Mouse (Mus musculus) cerebellum, adult (tissue): ENCODE data around the gene Mical1.

Source experiments
- ATAC-seq: cut with Nextera tagmentation; 2 replicates; pipeline ENCODE4 v1.9.2; 2017; ENCODE audit warnings: mild to moderate bottlenecking, moderate library complexity, mixed read lengths; ENCODE audit not compliant: insufficient number of reproducible peaks, low FRiP score, low TSS enrichment

Mical1 gene

GRCm38 (mm10) chr10:41476171-41477017 is at the start of gene Mical1:
Mical1 (plus strand) TSS chr10:41476314.
- ATAC-seq, result peak; percentile 28; the same call in 1 of the 2 replicates

GRCm38 (mm10) chr10:41426368-41426767 is 49.7 kb upstream of the Mical1 start:
- ATAC-seq, result no peak

GRCm38 (mm10) chr10:41434624-41435023 is 41.5 kb upstream of the Mical1 start:
- ATAC-seq, result no peak

GRCm38 (mm10) chr10:41435141-41435540 is 41.0 kb upstream of the Mical1 start:
- ATAC-seq, result no peak

- ATAC-seq, result no peak
Observed at GRCm38 (mm10) chr10:41448216-41448615, 27.9 kb upstream of the Mical1 start.

- peak; percentile 69 for ATAC-seq
Observed at GRCm38 (mm10) chr10:41449684-41450083, 26.4 kb upstream of the Mical1 start.

- ATAC-seq, result peak; percentile 94
Observed at GRCm38 (mm10) chr10:41450137-41450670, 25.9 kb upstream of the Mical1 start, which contains the start of gene Zbtb24. Zbtb24 (plus strand) TSS chr10:41450383.

GRCm38 (mm10) chr10:41450780-41451522 is 25.2 kb upstream of the Mical1 start:
- no peak for ATAC-seq

GRCm38 (mm10) chr10:41451656-41452055 is 24.5 kb upstream of the Mical1 start:
- no peak for ATAC-seq

- no peak for ATAC-seq
Observed at GRCm38 (mm10) chr10:41452791-41453190, 23.3 kb upstream of the Mical1 start.

GRCm38 (mm10) chr10:41459990-41460389 is 16.1 kb upstream of the Mical1 start:
- peak; percentile 61; the same call in 1 of the 2 replicates for ATAC-seq

GRCm38 (mm10) chr10:41460501-41460900 is 15.6 kb upstream of the Mical1 start:
- no peak for ATAC-seq

- no peak for ATAC-seq
Observed at GRCm38 (mm10) chr10:41461057-41461722, 14.9 kb upstream of the Mical1 start.

GRCm38 (mm10) chr10:41464401-41464955 is 11.6 kb upstream of the Mical1 start:
- ATAC-seq, result no peak

GRCm38 (mm10) chr10:41467325-41467724 is 8.8 kb upstream of the Mical1 start:
- ATAC-seq, result no peak

GRCm38 (mm10) chr10:41470693-41471092 is 5.4 kb upstream of the Mical1 start:
- ATAC-seq, result no peak

- ATAC-seq, result no peak
Observed at GRCm38 (mm10) chr10:41472534-41472933, 3.6 kb upstream of the Mical1 start.

- no peak for ATAC-seq
Observed at GRCm38 (mm10) chr10:41472962-41473481, 3.1 kb upstream of the Mical1 start.

GRCm38 (mm10) chr10:41473782-41474468 is 2.2 kb upstream of the Mical1 start:
- no peak for ATAC-seq
